Mouse (Mus musculus) kidney, adult 8-10 months (tissue): ENCODE measurements at regions not wholly inside any gene's neighbourhood (a gene's known extent, or its start where the extent isn't known, plus 50 kb on each side); places are given as distances from the start of the nearest gene placed in this dataset.
A peak's percentile ranks its signal among the peaks of the same experiment; 100 is the strongest.
"Not testable (repeated sequence)": the region's sequence is repeated elsewhere in the genome, so short reads cannot be mapped to it uniquely, and the experiment has no call there.

ENCODE experiments used
- DNase-seq, 2 experiments: peaks; one replicate each; pipeline ENCODE4 v3.0.0; 2022

- no peak for DNase-seq
Observed at GRCm38 (mm10) chr5:67487965-67488409, 59.9 kb upstream of the Bend4 start.

DNA sequence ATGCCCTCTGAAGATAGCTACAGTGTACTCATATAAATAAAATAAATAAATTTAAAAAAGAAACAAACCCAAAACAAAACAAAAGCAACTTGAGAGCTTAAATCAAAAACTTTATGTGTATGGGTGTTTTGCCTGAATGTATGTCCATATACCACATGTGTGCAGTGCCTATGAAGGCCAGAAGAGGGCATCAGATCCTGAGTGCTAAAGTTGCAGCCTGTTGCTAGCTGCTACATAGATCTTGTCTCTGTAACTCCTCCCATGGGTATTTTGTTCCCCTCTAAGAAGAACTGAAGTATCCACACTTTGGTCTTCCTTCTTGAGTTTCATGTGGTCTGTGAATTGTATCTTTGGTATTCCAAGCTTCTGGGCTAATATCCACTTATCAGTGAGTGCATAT, 62.6 kb upstream of the Bend4 start:
- DNase-seq, result not testable (repeated sequence)

DNA sequence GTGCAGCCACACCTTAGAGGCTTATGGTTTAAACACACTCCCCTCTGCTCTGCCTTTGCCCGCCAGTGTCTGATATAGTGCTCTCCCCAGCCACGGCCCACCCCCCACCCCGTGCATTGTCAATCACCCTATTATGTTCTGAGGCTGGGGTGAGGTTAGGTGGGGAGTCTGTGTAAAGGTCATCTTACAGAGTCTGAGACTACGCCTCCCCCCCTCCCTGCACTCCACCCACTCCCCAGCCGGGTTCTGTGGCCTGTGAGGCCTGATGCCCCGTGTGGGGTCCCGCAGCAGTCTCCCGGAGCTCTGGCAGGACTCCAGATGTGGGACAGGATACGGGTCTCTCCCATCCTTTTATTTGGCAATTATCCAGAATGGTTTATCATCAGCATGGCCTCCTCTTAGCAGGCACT, 64.8 kb upstream of the Bend4 start:
- no peak for DNase-seq

GRCm38 (mm10) chr5:67496710-67497109, 68.6 kb upstream of the Bend4 start:
- no peak for DNase-seq

GRCm38 (mm10) chr5:67520251-67520650, 87.4 kb upstream of the Shisa3 start:
- no peak for DNase-seq

DNA sequence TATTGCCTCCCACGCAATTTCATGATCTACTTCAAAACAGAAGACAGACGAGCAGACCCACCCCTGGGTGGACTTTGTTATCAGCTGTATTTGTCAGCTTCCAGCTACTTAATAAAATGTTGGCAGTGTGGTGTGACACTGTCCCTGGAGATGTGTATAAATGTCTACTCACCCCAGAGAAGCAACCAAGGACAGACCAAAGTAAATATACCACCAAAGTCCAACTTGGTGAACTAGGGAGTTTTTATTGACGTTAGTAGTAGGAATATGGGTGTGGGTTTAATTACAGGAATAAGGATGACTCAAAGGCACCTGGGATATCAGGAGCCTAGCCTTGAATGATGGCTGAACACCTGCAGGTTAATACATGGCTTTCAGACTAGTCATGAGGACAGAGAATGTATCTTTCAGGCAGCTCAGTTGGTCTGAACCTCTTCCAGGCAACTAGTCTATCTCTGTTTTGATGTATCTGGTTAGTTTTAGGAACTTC, 86.2 kb upstream of the Shisa3 start:
- no peak for DNase-seq

- DNase-seq, result no peak
Observed at GRCm38 (mm10) chr5:67530149-67530548, 77.5 kb upstream of the Shisa3 start.

DNA sequence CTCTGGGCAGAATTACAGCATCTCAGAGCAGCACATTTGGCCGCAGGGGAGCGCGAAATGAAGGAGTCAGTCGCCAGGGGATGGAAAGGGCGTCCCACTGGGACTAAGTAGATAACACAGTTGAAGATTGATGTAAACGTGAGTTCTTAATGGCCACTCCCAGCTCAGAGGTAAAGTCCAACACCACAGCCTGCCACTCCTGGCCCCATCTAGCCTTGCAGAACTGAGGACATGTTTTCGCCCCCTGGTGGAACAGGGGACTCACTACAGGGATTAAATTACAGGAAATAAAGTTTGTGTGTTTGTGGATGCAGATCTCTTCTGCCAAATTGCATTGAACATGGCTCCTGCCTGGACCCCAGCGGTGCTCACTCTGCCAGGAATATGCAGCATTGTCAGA, 76.7 kb upstream of the Shisa3 start:
- peak in 1 of 2 experiments; percentile 15 for DNase-seq

DNA sequence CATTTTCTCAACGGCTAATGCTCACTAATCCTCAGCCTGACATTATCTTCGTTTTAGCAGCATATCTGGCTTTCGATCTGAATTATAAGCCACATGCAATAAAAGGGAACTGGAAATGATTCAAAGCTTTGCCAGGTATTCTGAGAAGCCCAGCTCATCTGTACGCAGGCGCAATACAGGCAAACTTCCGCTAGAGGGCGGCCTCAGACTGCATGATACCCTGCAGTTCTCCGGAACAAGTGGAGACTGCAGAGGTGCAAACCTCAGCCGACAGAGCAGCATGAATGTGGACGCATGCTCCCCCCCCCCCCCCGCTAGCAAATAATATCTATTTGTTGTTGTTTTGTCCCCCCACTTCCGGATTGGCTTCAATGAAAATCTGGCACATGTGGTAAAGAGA, 75.3 kb upstream of the Shisa3 start:
- peak; percentile 54 to 83 for DNase-seq

DNA sequence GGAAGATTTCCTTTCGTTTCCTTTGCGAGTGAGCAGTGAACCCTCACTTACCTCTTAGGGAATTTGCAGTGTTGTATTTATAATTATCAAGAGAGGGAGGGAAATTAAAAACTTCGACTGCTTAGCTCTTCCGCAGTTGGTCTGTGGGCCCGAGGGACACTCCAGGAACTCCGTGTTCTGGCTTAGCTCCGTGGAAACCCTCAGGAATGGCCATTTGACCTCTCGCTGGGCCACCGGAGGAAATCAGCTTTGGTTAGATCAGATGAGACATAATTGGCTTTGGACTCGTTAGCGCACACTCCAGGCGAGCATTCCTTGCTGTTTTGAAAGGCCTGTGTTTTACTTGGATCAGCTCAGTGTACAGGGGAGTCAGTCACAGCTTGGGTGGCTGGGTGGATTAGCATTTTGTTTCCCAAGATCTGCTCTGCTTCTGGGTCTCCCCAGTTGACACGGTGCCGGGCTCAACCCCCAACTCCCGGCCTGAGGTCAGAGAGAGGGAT, 74.9 kb upstream of the Shisa3 start:
- peak in 1 of 2 experiments; percentile 26 for DNase-seq

DNA sequence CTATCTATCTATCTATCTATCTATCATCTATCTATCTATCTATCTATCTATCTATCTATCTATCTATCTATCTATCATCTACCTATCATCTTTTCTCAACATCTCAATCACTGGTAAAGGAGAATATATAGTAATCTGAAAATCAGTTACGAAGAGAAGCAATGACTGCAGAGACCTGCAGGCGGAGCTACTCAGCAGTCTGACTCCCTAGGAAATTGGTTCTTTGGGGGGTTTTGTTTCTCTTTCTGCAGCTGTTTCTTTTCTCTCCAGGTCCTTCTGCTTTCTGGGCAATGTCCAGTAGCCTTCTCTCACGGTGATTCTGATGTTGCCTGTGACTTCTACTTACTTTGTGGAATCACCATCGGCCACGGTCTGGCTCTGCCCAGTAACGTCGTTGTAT, 73.6 kb upstream of the Shisa3 start:
- no peak for DNase-seq

DNA sequence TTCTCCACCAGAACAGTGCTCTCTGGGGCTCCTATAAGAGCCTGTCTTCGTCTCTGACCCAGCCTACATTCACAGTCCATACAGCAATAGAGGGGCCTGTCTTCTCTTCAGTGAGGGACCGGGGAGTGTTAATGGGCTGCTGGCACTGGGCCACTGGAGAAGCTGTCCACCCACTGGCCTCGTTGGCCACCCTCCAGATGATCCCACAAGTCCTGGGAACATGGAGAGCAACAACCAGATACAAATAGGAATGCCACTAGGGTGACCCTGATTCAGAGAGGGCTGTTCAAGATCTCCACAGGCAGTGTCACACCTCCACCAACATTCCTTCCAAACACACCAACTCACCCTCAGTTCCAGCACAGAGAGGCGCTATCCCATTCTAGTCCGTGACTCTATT, 69.7 kb upstream of the Shisa3 start:
- DNase-seq, result no peak

GRCm38 (mm10) chr5:67539591-67540238, 68.0 kb upstream of the Shisa3 start:
- DNase-seq, result no peak

- DNase-seq, result no peak
Observed at GRCm38 (mm10) chr5:67541867-67542266, 65.8 kb upstream of the Shisa3 start.

- no peak for DNase-seq
Observed at GRCm38 (mm10) chr5:67544028-67544589, 63.6 kb upstream of the Shisa3 start.

GRCm38 (mm10) chr5:67550257-67550656, 57.4 kb upstream of the Shisa3 start:
- no peak for DNase-seq

GRCm38 (mm10) chr5:67551668-67552390, 55.9 kb upstream of the Shisa3 start:
- DNase-seq, result no peak

- no peak for DNase-seq
Observed at GRCm38 (mm10) chr5:67552865-67553264, 54.8 kb upstream of the Shisa3 start.
